ENCODE assay signal across 8 mouse cellular contexts in the genomic region with DNA sequence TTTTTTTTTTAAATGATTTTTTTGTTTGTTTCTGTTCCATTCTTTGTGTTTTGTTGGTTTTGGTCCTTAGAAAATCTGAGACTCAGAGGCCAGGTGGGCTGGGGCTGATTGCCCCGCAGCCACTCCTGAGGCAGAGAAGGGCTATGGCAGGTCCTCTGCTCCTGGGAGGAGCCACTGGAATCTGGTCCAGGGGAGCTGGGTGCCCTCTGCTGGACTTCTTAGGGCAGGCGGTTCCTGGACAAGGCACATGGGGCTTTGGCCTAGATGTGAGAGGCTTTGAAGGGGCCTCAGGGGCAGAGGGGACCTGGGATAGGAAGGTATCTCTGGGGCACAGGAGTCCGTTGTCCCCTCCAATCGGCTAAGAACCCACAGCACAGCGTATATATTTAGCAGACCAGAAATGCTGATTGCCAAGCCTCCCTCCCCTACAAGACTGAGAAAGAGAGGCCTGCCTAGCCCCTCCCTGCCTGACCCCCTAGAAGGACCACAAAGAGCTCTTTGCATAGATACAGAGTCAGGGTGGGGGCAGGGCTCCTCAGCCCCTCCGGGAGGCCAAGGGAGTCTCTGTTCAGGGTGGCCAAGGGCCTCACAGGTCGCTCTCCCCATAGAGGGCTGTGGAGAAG. TPM values are rescaled to one million over a fixed set of nuclear protein-coding genes. Genes with fewer than 3 reads are reported as not detected.
A peak's percentile ranks its signal among the peaks of the same experiment; 100 is the strongest.
DNase-seq lines count a peak whose midpoint lies in the region; ATAC-seq lines count a peak whose summit lies in the region.

No protein-coding gene starts in this region.

- 56% methylated on average over 7 of the region's 7 CpGs for WGBS in limb, embryonic 15.5 days
- 56% methylated on average over 7 of the region's 7 CpGs for WGBS in neural tube, embryonic 13.5 days

- no peaks in the 10 kb centered on the region for H3K9me3 ChIP-seq in limb, embryonic 15.5 days
- H3K9me3 ChIP-seq in neural tube, embryonic 13.5 days = no peaks in the 10 kb centered on the region

- H3K9ac ChIP-seq in limb, embryonic 15.5 days = 0 out of 2 replicates have a peak overlapping the region, but pooled peaks have one; percentile 14
- H3K9ac ChIP-seq in neural tube, embryonic 13.5 days = no peak overlapping the region

- H3K27ac ChIP-seq in limb, embryonic 15.5 days = peak overlapping the region; percentile 47
- no peak overlapping the region for H3K27ac ChIP-seq in neural tube, embryonic 13.5 days (replicated peaks)

- H3K4me1 ChIP-seq in limb, embryonic 15.5 days = peaks cover 16% of the 10 kb centered on the region
- peaks cover 4% of the 10 kb centered on the region for H3K4me1 ChIP-seq in neural tube, embryonic 13.5 days (replicated peaks)

- H3K4me3 ChIP-seq in limb, embryonic 15.5 days = no peak overlapping the region
- H3K4me3 ChIP-seq in neural tube, embryonic 13.5 days = no peak overlapping the region

- peak; percentile 68 for DNase-seq in adrenal gland, adult 2 months
- DNase-seq in adrenal gland, postnatal 4 days (ENCODE audit: low spot score in 2 of 2) = no peak
- peak; percentile 52 for DNase-seq in urinary bladder, postnatal 14 days (ENCODE audit: low spot score)
- DNase-seq in urinary bladder, postnatal 10 days (ENCODE audit: low spot score) = no peak
- DNase-seq in layer of hippocampus, adult 8-10 months (ENCODE audit: low spot score in 2 of 2) = no peak

- peaks cover 77% of the 10 kb centered on the region for H3K36me3 ChIP-seq in limb, embryonic 15.5 days
- H3K36me3 ChIP-seq in neural tube, embryonic 13.5 days = peaks cover 81% of the 10 kb centered on the region

- H3K4me2 ChIP-seq in limb, embryonic 15.5 days = no peak overlapping the region
- no peak overlapping the region for H3K4me2 ChIP-seq in neural tube, embryonic 13.5 days

- peak; percentile 51 to 55; a peak in 3 of 4 replicates for ATAC-seq in hematopoietic stem cell, adult 5-6 weeks (replicated peaks in 1 of 2; ENCODE audit: insufficient read depth in 1 of 2, low FRiP score in 2 of 2, low TSS enrichment in 1 of 2, low read depth in 1 of 2, poor library complexity in 2 of 2, severe bottlenecking in 2 of 2)
- peak; percentile 25; the same call in 1 of the 2 replicates for ATAC-seq in limb, embryonic 15.5 days (ENCODE audit: insufficient number of reproducible peaks, low FRiP score, low TSS enrichment, low read depth)
- peak; percentile 45; the same call in 1 of the 2 replicates for ATAC-seq in neural tube, embryonic 13.5 days (ENCODE audit: low read depth)

- H3K27me3 ChIP-seq in limb, embryonic 15.5 days = peaks cover 8% of the 10 kb centered on the region; the same call in 1 of the 2 replicates
- H3K27me3 ChIP-seq in neural tube, embryonic 13.5 days = peaks cover 24% of the 10 kb centered on the region

RNA-seq across cellular contexts. Expression of a gene that starts 12.5 kb away (rescaled TPM):
- total RNA-seq in adrenal gland, adult 2 months (2021) = under 1 TPM in 1 of 2 experiments, not detected in 1; 0.14 TPM
- polyA plus RNA-seq in adrenal gland, adult 2 months (2012; rRNA removed) = 0.48 and 0.80 TPM in 2 replicates
- total RNA-seq in adrenal gland, postnatal 4 days (2021) = under 1 TPM; 0.11 to 0.17 TPM
- 0.19 TPM in 1 of 2 replicates, not detected in the other for total RNA-seq in hematopoietic stem cell, adult 5-6 weeks (2017)
- polyA plus RNA-seq in limb, embryonic 15.5 days (2015; fragmentation: Nextera tagmentation; extraction: Ambion mirVana) = 0.97 and 1.3 TPM in 2 replicates
- polyA plus RNA-seq in neural tube, embryonic 13.5 days (2015; fragmentation: Nextera tagmentation; extraction: Ambion mirVana) = 0.29 and 0.55 TPM in 2 replicates
- total RNA-seq in layer of hippocampus, adult 8-10 months (2022) = under 1 TPM; 0.25 to 0.61 (median 0.41) TPM

RNA-seq across cellular contexts. Expression of a gene that starts 30.1 kb away (rescaled TPM):
- total RNA-seq in adrenal gland, adult 2 months (2021) = under 1 TPM; 0.69 to 0.81 TPM
- 0.97 and 2.8 TPM in 2 replicates for polyA plus RNA-seq in adrenal gland, adult 2 months (2012; rRNA removed)
- total RNA-seq in adrenal gland, postnatal 4 days (2021) = 1 to 10 TPM; 3.9 TPM
- total RNA-seq in hematopoietic stem cell, adult 5-6 weeks (2017) = not detected in 2 replicates
- polyA plus RNA-seq in limb, embryonic 15.5 days (2015; fragmentation: Nextera tagmentation; extraction: Ambion mirVana) = 171 and 257 TPM in 2 replicates
- 4.5 and 6.1 TPM in 2 replicates for polyA plus RNA-seq in neural tube, embryonic 13.5 days (2015; fragmentation: Nextera tagmentation; extraction: Ambion mirVana)
- total RNA-seq in layer of hippocampus, adult 8-10 months (2022) = not detected

Comparison
In these comparisons a context has a peak if more than half of its experiments do, and no peak if none do; other contexts are left out.
1. DNase-seq: peak in adrenal gland, adult 2 months (single experiment) and urinary bladder, postnatal 14 days (single experiment); none in adrenal gland, postnatal 4 days (0 of 2), urinary bladder, postnatal 10 days (single experiment) and layer of hippocampus, adult 8-10 months (0 of 2).
2. Peak in every context shown above with its lines, with median percentiles within 50 percentile points of each other: ATAC-seq.